Mouse (Mus musculus) liver, embryonic 11.5 days (tissue): ENCODE measurements around the gene Ugdh. TPM values are rescaled to one million over a fixed set of nuclear protein-coding genes. Genes with fewer than 3 reads are reported as not detected.

Source experiments
- ATAC-seq: fragments of 200-750 bp; cut with Nextera tagmentation; replicated peaks from 2 replicates; pipeline ENCODE4 v1.8.0; 2017; ENCODE audit warnings: moderate number of reproducible peaks, mild to moderate bottlenecking, moderate TSS enrichment, moderate library complexity; ENCODE audit not compliant: low FRiP score
- DNase-seq: peaks from one replicate; pipeline ENCODE4 v3.0.0-alpha.2; 2017; ENCODE audit warnings: low spot score
- H3K27ac ChIP-seq: fragments of 300-500 bp; sonication (generic); 2 replicates; pipeline ENCODE4 v1.5.1; 2014; ENCODE audit warnings: mild to moderate bottlenecking, low read depth, low read length, control low read depth
- H3K27me3 ChIP-seq: fragments of 300-500 bp; sonication (generic); replicated peaks from 2 replicates; pipeline ENCODE4 v1.6.1; 2014; ENCODE audit warnings: low read length, mixed read lengths; ENCODE audit not compliant: control insufficient read depth, insufficient read depth
- H3K36me3 ChIP-seq: fragments of 300-500 bp; sonication (generic); 2 replicates; pipeline ENCODE4 v1.6.1; 2014; ENCODE audit warnings: mild to moderate bottlenecking, low read length, moderate library complexity, mixed read lengths; ENCODE audit not compliant: control insufficient read depth, insufficient read depth
- H3K4me1 ChIP-seq: fragments of 300-500 bp; sonication (generic); replicated peaks from 2 replicates; pipeline ENCODE4 v1.6.1; 2014; ENCODE audit warnings: low read length, mixed read lengths; ENCODE audit not compliant: control insufficient read depth, insufficient read depth
- H3K4me2 ChIP-seq: fragments of 300-500 bp; sonication (generic); 2 replicates; pipeline ENCODE4 v1.6.1; 2014; ENCODE audit warnings: mild to moderate bottlenecking, control low read depth, moderate library complexity
- H3K4me3 ChIP-seq: fragments of 300-500 bp; sonication (generic); 2 replicates; pipeline ENCODE4 v1.5.1; 2014; ENCODE audit warnings: low read depth, low read length, control low read depth
- H3K9ac ChIP-seq: fragments of 300-500 bp; sonication (generic); 2 replicates; pipeline ENCODE4 v1.6.1; 2014; ENCODE audit warnings: low read depth, low read length, control low read depth
- H3K9me3 ChIP-seq: fragments of 300-500 bp; sonication (generic); 2 replicates; pipeline ENCODE4 v1.6.1; 2016; ENCODE audit warnings: low read length, inconsistent platforms, mixed read lengths; ENCODE audit not compliant: control insufficient read depth
- WGBS: fragments of 180-500 bp; shearing (Covaris S2); extraction: QIAGEN DNeasy Blood & Tissue Kit; methylation state at CpG from one replicate; pipeline ENCODE4 v1.1.7; 2014; 5-methylcytosine and 5-hydroxymethylcytosine counted together
- polyA plus RNA-seq: library from polyadenylated mRNA; unstranded; fragments of >200 nt; fragmentation: Nextera tagmentation; extraction: Ambion mirVana; gene quantifications from 2 replicates; pipeline ENCODE4 v1.2.1, GENCODE M21; 2014

Gene Ugdh
- polyA plus RNA-seq, 1 experiment from 2014 or later: 49.3 TPM

- Histone ChIP-seq H3K4me2 (no peak overlapping the region), H3K4me1 (peaks cover 6% of the 10 kb centered on the region; the same call in 1 of the 2 replicates), H3K9me3 (no peaks in the 10 kb centered on the region), H3K4me3 (no peak overlapping the region), H3K36me3 (no peaks in the 10 kb centered on the region), H3K9ac (no peak overlapping the region), H3K27me3 (no peaks in the 10 kb centered on the region), H3K27ac (no peak overlapping the region)
- ATAC-seq: no peak
- no peak for DNase-seq
- 47% methylated on average over 4 of the region's 6 CpGs for WGBS
Observed at GRCm38 (mm10) chr5:65444981-65445380, 9.2 kb upstream of the Ugdh start.

GRCm38 (mm10) chr5:65438041-65438440 lies 2.3 kb upstream of the Ugdh start:
- no peak for ATAC-seq
- no peak overlapping the region for H3K27ac ChIP-seq

DNA sequence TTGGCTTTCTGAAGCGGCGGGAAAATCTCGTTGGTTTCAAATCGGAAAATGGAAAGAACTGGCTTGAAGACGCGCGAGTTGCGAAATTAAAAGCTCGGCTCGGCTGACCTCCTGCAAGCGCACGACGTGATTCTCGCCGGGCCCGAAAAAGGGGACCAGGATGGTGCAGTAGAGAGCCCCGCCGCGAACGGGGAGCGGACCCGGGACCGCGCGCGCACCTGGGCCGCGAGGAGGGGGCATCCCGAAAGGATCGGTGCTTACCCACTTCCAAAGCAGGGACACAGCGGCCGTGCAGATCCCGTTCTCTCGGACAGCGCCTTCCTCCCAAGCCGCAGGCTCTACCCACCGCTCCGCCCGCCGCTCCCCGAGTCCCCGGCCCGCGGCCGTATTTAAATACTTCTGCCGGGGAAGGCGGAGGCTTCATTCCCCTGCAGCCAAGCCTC lies 365 bp downstream of the Ugdh start:
- under 1% methylated on average over 44 of the region's 47 CpGs for WGBS

More at GRCm38 (mm10) chr5:65438041-65438440, 2.3 kb upstream of the Ugdh start:
- Histone ChIP-seq H3K9ac (no peak overlapping the region), H3K4me1 (peaks cover 5% of the 10 kb centered on the region; the same call in 1 of the 2 replicates), H3K27me3 (no peaks in the 10 kb centered on the region), H3K4me2 (no peak overlapping the region), H3K36me3 (no peaks in the 10 kb centered on the region), H3K4me3 (no peak overlapping the region), H3K9me3 (no peaks in the 10 kb centered on the region)
- no peak for DNase-seq

GRCm38 (mm10) chr5:65434471-65435362 lies 1.0 kb downstream of the Ugdh start:
- peak overlapping the region; percentile 91 for H3K4me2 ChIP-seq
- H3K36me3 ChIP-seq: no peaks in the 10 kb centered on the region
- H3K9me3 ChIP-seq: no peaks in the 10 kb centered on the region
- H3K4me1 ChIP-seq: peaks cover 5% of the 10 kb centered on the region; the same call in 1 of the 2 replicates
- peak overlapping the region; percentile 84 for H3K4me3 ChIP-seq
- peak overlapping the region; percentile 83 for H3K9ac ChIP-seq
- ATAC-seq (no peak), DNase-seq (peak; percentile 40)
- WGBS: 18% methylated on average over 15 of the region's 15 CpGs
- no peaks in the 10 kb centered on the region for H3K27me3 ChIP-seq
- peak overlapping the region; percentile 64; the same call in 1 of the 2 replicates for H3K27ac ChIP-seq

More for the DNA sequence above, 365 bp downstream of the Ugdh start:
- H3K4me3 ChIP-seq: peak overlapping the region; percentile 84
- H3K4me1 ChIP-seq: peaks cover 5% of the 10 kb centered on the region; the same call in 1 of the 2 replicates
- H3K27ac ChIP-seq: peak overlapping the region; percentile 64
- peak overlapping the region; percentile 83 for H3K9ac ChIP-seq
- H3K4me2 ChIP-seq: peak overlapping the region; percentile 91
- ATAC-seq (no peak), DNase-seq (no peak)
- H3K9me3 ChIP-seq: no peaks in the 10 kb centered on the region
- H3K36me3 ChIP-seq: no peaks in the 10 kb centered on the region
- H3K27me3 ChIP-seq: no peaks in the 10 kb centered on the region

DNA sequence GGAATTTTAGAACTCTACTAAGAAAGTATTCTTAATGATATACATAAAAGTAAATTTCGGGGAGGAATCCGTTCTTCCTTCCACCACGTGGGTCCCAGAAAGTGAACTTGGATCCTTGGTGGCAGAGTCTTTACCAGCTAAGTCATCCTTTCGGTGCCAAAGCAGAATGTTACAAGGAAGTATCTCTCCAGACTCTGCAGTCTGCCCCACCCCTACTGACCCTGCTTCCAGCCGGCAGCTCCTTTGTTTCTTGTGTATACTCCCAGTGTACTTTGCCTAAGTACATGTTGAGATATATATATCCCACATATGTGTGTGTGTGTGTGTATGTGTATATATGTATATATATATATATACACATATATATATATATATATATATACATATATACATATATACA lies 6.3 kb downstream of the Ugdh start:
- peaks cover 4% of the 10 kb centered on the region; the same call in 1 of the 2 replicates for H3K36me3 ChIP-seq
- H3K4me3 ChIP-seq: no peak overlapping the region
- no peak overlapping the region for H3K27ac ChIP-seq
- no peaks in the 10 kb centered on the region for H3K9me3 ChIP-seq
- DNase-seq (no peak), ATAC-seq (no peak)
- no peaks in the 10 kb centered on the region for H3K4me1 ChIP-seq
- H3K9ac ChIP-seq: no peak overlapping the region
- whole genome bisulfite sequencing: 83% methylated on average over 5 of the region's 5 CpGs
- no peaks in the 10 kb centered on the region for H3K27me3 ChIP-seq
- H3K4me2 ChIP-seq: no peak overlapping the region

- Histone ChIP-seq H3K27me3 (no peaks in the 10 kb centered on the region), H3K27ac (no peak overlapping the region), H3K4me3 (no peak overlapping the region), H3K4me1 (no peaks in the 10 kb centered on the region), H3K9me3 (no peaks in the 10 kb centered on the region), H3K9ac (no peak overlapping the region), H3K36me3 (peaks cover 4% of the 10 kb centered on the region; the same call in 1 of the 2 replicates), H3K4me2 (no peak overlapping the region)
- WGBS: 48% methylated on average over 4 of the region's 4 CpGs
- DNase-seq (no peak), ATAC-seq (no peak)
Observed at GRCm38 (mm10) chr5:65428321-65428720, 7.4 kb downstream of the Ugdh start.

- peaks cover 11% of the 10 kb centered on the region for H3K36me3 ChIP-seq
- no peak for DNase-seq
Observed at GRCm38 (mm10) chr5:65425251-65425650, 10.5 kb downstream of the Ugdh start.

DNA sequence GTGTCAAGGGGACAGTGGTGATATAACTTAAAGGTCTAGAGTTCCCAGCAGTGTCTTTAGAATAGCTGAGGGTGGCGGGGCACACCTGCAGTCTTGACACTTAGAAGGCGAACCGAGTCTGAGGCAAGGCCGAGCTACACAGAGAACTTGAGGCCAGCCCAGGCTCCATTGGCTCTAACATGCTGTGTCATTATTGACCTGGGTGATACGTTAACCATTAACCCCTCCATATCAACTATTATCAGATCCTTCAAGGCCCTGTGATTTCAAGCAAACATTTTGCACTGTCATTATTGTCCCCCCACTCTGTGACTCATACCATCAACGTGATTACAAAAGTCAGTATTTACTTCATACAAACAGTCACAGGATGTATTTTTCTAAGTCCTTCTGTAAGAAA lies 11.5 kb downstream of the Ugdh start:
- Histone ChIP-seq H3K27ac (no peak overlapping the region), H3K4me3 (no peak overlapping the region), H3K9me3 (no peaks in the 10 kb centered on the region), H3K4me1 (peaks cover 3% of the 10 kb centered on the region; the same call in 1 of the 2 replicates), H3K4me2 (no peak overlapping the region), H3K36me3 (peaks cover 11% of the 10 kb centered on the region), H3K9ac (no peak overlapping the region), H3K27me3 (no peaks in the 10 kb centered on the region)
- ATAC-seq (peak; percentile 47), DNase-seq (no peak)
- WGBS: 67% methylated on average over 6 of the region's 6 CpGs

More at GRCm38 (mm10) chr5:65425251-65425650, 10.5 kb downstream of the Ugdh start:
- no peak overlapping the region for H3K4me2 ChIP-seq
- H3K27me3 ChIP-seq: no peaks in the 10 kb centered on the region
- H3K4me3 ChIP-seq: no peak overlapping the region
- H3K27ac ChIP-seq: no peak overlapping the region
- H3K9ac ChIP-seq: no peak overlapping the region
- peaks cover 3% of the 10 kb centered on the region; the same call in 1 of the 2 replicates for H3K4me1 ChIP-seq
- ATAC-seq: no peak
- 82% methylated on average over 5 of the region's 5 CpGs for whole genome bisulfite sequencing
- H3K9me3 ChIP-seq: no peaks in the 10 kb centered on the region
